Mouse (Mus musculus): ENCODE results near the gene Uchl5. TPM values are rescaled to one million over a fixed set of nuclear protein-coding genes. Genes with fewer than 3 reads are reported as not detected.

Gene Uchl5
- polyA plus RNA-seq, 1 experiment from 2014 or later = 91.9 TPM

- no peak for ATAC-seq (ENCODE audit: insufficient number of reproducible peaks, insufficient read depth, low FRiP score, low TSS enrichment, low read depth)
- Histone ChIP-seq H3K36me3 (peaks cover 65% of the 10 kb centered on the region), H3K27me3 (no peaks in the 10 kb centered on the region), H3K4me3 (replicated peaks) (no peak overlapping the region), H3K4me1 (replicated peaks) (no peaks in the 10 kb centered on the region), H3K27ac (no peak overlapping the region), H3K9me3 (no peaks in the 10 kb centered on the region), H3K9ac (replicated peaks) (no peak overlapping the region), H3K4me2 (no peak overlapping the region)
- 88% methylated on average over 10 of the region's 10 CpGs for WGBS
Observed at GRCm38 (mm10) chr1:143745871-143746270, 31.2 kb upstream of the Uchl5 start.

- no peak for ATAC-seq (ENCODE audit: insufficient number of reproducible peaks, insufficient read depth, low FRiP score, low TSS enrichment, low read depth)
- WGBS = 96% methylated on average over 8 of the region's 8 CpGs
- H3K27me3 ChIP-seq = no peaks in the 10 kb centered on the region
- no peak overlapping the region for H3K9ac ChIP-seq (replicated peaks)
- no peak overlapping the region for H3K4me2 ChIP-seq
- H3K27ac ChIP-seq = no peak overlapping the region
- no peaks in the 10 kb centered on the region for H3K4me1 ChIP-seq (replicated peaks)
- H3K36me3 ChIP-seq = peaks cover 68% of the 10 kb centered on the region
- no peaks in the 10 kb centered on the region for H3K9me3 ChIP-seq
- H3K4me3 ChIP-seq (replicated peaks) = no peak overlapping the region
Observed at GRCm38 (mm10) chr1:143762159-143762558, 14.9 kb upstream of the Uchl5 start.

- ATAC-seq (ENCODE audit: insufficient number of reproducible peaks, insufficient read depth, low FRiP score, low TSS enrichment, low read depth) = no peak
- H3K4me1 ChIP-seq (replicated peaks) = no peaks in the 10 kb centered on the region
- H3K4me3 ChIP-seq (replicated peaks) = no peak overlapping the region
- no peak overlapping the region for H3K9ac ChIP-seq (replicated peaks)
- H3K36me3 ChIP-seq = peaks cover 47% of the 10 kb centered on the region
- WGBS = 77% methylated on average over 1 of the region's 1 CpGs
- H3K9me3 ChIP-seq = no peaks in the 10 kb centered on the region
- no peaks in the 10 kb centered on the region for H3K27me3 ChIP-seq
- no peak overlapping the region for H3K4me2 ChIP-seq
- no peak overlapping the region for H3K27ac ChIP-seq
Observed at GRCm38 (mm10) chr1:143764443-143764842, 12.6 kb upstream of the Uchl5 start.

GRCm38 (mm10) chr1:143765801-143766200, 11.3 kb upstream of the Uchl5 start:
- Histone ChIP-seq H3K4me3 (replicated peaks) (no peak overlapping the region), H3K27ac (no peak overlapping the region), H3K4me2 (no peak overlapping the region), H3K9ac (replicated peaks) (no peak overlapping the region), H3K4me1 (replicated peaks) (no peaks in the 10 kb centered on the region), H3K36me3 (peaks cover 47% of the 10 kb centered on the region), H3K27me3 (no peaks in the 10 kb centered on the region), H3K9me3 (no peaks in the 10 kb centered on the region)
- no peak for ATAC-seq (ENCODE audit: insufficient number of reproducible peaks, insufficient read depth, low FRiP score, low TSS enrichment, low read depth)
- 94% methylated on average over 4 of the region's 4 CpGs for WGBS

- ATAC-seq (ENCODE audit: insufficient number of reproducible peaks, insufficient read depth, low FRiP score, low TSS enrichment, low read depth) = no peak
- Histone ChIP-seq H3K27me3 (no peaks in the 10 kb centered on the region), H3K9ac (replicated peaks) (no peak overlapping the region), H3K4me1 (replicated peaks) (no peaks in the 10 kb centered on the region), H3K9me3 (no peaks in the 10 kb centered on the region), H3K27ac (no peak overlapping the region), H3K4me2 (no peak overlapping the region), H3K36me3 (peaks cover 43% of the 10 kb centered on the region), H3K4me3 (replicated peaks) (no peak overlapping the region)
- WGBS = 90% methylated on average over 6 of the region's 6 CpGs
Observed at GRCm38 (mm10) chr1:143766238-143766637, 10.8 kb upstream of the Uchl5 start.

GRCm38 (mm10) chr1:143770444-143771109, 6.5 kb upstream of the Uchl5 start:
- Histone ChIP-seq H3K36me3 (peaks cover 26% of the 10 kb centered on the region), H3K4me3 (replicated peaks) (no peak overlapping the region), H3K27me3 (no peaks in the 10 kb centered on the region), H3K4me1 (replicated peaks) (peaks cover 4% of the 10 kb centered on the region), H3K9me3 (no peaks in the 10 kb centered on the region), H3K4me2 (no peak overlapping the region), H3K27ac (no peak overlapping the region), H3K9ac (replicated peaks) (no peak overlapping the region)
- ATAC-seq (ENCODE audit: insufficient number of reproducible peaks, insufficient read depth, low FRiP score, low TSS enrichment, low read depth) = no peak
- WGBS = 63% methylated on average over 20 of the region's 20 CpGs

GRCm38 (mm10) chr1:143773082-143773481, 4.0 kb upstream of the Uchl5 start:
- H3K36me3 ChIP-seq = peaks cover 13% of the 10 kb centered on the region; the same call in 1 of the 2 replicates
- no peak overlapping the region for H3K4me2 ChIP-seq
- 87% methylated on average over 7 of the region's 7 CpGs for WGBS
- no peak overlapping the region for H3K27ac ChIP-seq
- no peak overlapping the region for H3K9ac ChIP-seq (replicated peaks)
- no peaks in the 10 kb centered on the region for H3K9me3 ChIP-seq
- H3K4me1 ChIP-seq (replicated peaks) = peaks cover 8% of the 10 kb centered on the region
- no peak for ATAC-seq (ENCODE audit: insufficient number of reproducible peaks, insufficient read depth, low FRiP score, low TSS enrichment, low read depth)
- no peak overlapping the region for H3K4me3 ChIP-seq (replicated peaks)
- no peaks in the 10 kb centered on the region for H3K27me3 ChIP-seq

GRCm38 (mm10) chr1:143773909-143774308, 3.2 kb upstream of the Uchl5 start:
- no peak overlapping the region for H3K27ac ChIP-seq
- H3K9me3 ChIP-seq = no peaks in the 10 kb centered on the region
- H3K36me3 ChIP-seq = peaks cover 13% of the 10 kb centered on the region; the same call in 1 of the 2 replicates
- no peak overlapping the region for H3K4me2 ChIP-seq
- no peak for ATAC-seq (ENCODE audit: insufficient number of reproducible peaks, insufficient read depth, low FRiP score, low TSS enrichment, low read depth)
- no peaks in the 10 kb centered on the region for H3K27me3 ChIP-seq
- peaks cover 15% of the 10 kb centered on the region for H3K4me1 ChIP-seq (replicated peaks)
- 85% methylated on average over 6 of the region's 6 CpGs for WGBS
- no peak overlapping the region for H3K4me3 ChIP-seq (replicated peaks)
- no peak overlapping the region for H3K9ac ChIP-seq (replicated peaks)

GRCm38 (mm10) chr1:143777558-143778218, 616 bp downstream of the Uchl5 start:
- Histone ChIP-seq H3K36me3 (peaks cover 5% of the 10 kb centered on the region; the same call in 1 of the 2 replicates), H3K27me3 (no peaks in the 10 kb centered on the region), H3K4me1 (replicated peaks) (peaks cover 15% of the 10 kb centered on the region), H3K4me3 (replicated peaks) (peak overlapping the region; percentile 83), H3K9me3 (no peaks in the 10 kb centered on the region), H3K27ac (peak overlapping the region; percentile 69), H3K9ac (replicated peaks) (peak overlapping the region; percentile 83), H3K4me2 (peak overlapping the region; percentile 85)
- peak; percentile 50 for ATAC-seq (ENCODE audit: insufficient number of reproducible peaks, insufficient read depth, low FRiP score, low TSS enrichment, low read depth)
- 1% methylated on average over 39 of the region's 39 CpGs for WGBS

- no peak for ATAC-seq (ENCODE audit: insufficient number of reproducible peaks, insufficient read depth, low FRiP score, low TSS enrichment, low read depth)
- no peaks in the 10 kb centered on the region for H3K27me3 ChIP-seq
- no peaks in the 10 kb centered on the region for H3K9me3 ChIP-seq
- H3K4me2 ChIP-seq = no peak overlapping the region
- H3K27ac ChIP-seq = no peak overlapping the region
- H3K4me1 ChIP-seq (replicated peaks) = no peaks in the 10 kb centered on the region
- no peak overlapping the region for H3K4me3 ChIP-seq (replicated peaks)
- WGBS = 77% methylated on average over 2 of the region's 2 CpGs
- peaks cover 13% of the 10 kb centered on the region; the same call in 1 of the 2 replicates for H3K36me3 ChIP-seq
- H3K9ac ChIP-seq (replicated peaks) = no peak overlapping the region
Observed at GRCm38 (mm10) chr1:143788584-143789227, 11.6 kb downstream of the Uchl5 start.

- no peaks in the 10 kb centered on the region for H3K27me3 ChIP-seq
- H3K4me1 ChIP-seq (replicated peaks) = no peaks in the 10 kb centered on the region
- peak; percentile 63; the same call in 1 of the 2 replicates for ATAC-seq (ENCODE audit: insufficient number of reproducible peaks, insufficient read depth, low FRiP score, low TSS enrichment, low read depth)
- H3K9me3 ChIP-seq = no peaks in the 10 kb centered on the region
- peaks cover 21% of the 10 kb centered on the region; the same call in 1 of the 2 replicates for H3K36me3 ChIP-seq
- no peak overlapping the region for H3K9ac ChIP-seq (replicated peaks)
- H3K4me3 ChIP-seq (replicated peaks) = no peak overlapping the region
- H3K27ac ChIP-seq = no peak overlapping the region
- WGBS = 47% methylated on average over 4 of the region's 4 CpGs
- no peak overlapping the region for H3K4me2 ChIP-seq
Observed at GRCm38 (mm10) chr1:143803537-143803936, 26.5 kb downstream of the Uchl5 start.
